Mouse (Mus musculus) olfactory bulb, adult 2 months (tissue): ENCODE data around the gene Casd1. TPM values are rescaled to one million over a fixed set of nuclear protein-coding genes. Genes with fewer than 3 reads are reported as not detected.
"Not testable (repeated sequence)": the region's sequence is repeated elsewhere in the genome, so short reads cannot be mapped to it uniquely, and the experiment has no call there.

Experiments used
- H3K27ac ChIP-seq: fragments of 200-500 bp; 2 replicates; pipeline ENCODE4 v1.5.1; 2012; ENCODE audit warnings: low read depth, low read length; ENCODE audit not compliant: insufficient read depth
- H3K4me1 ChIP-seq: fragments of 200-500 bp; 2 replicates; pipeline ENCODE4 v1.6.1; 2012; ENCODE audit warnings: low read length; ENCODE audit not compliant: control insufficient read depth, insufficient read depth
- H3K4me3 ChIP-seq: fragments of 200-500 bp; 2 replicates; pipeline ENCODE4 v1.5.1; 2012; ENCODE audit warnings: mild to moderate bottlenecking, low read depth, low read length, moderate library complexity; ENCODE audit not compliant: insufficient read depth
- CTCF ChIP-seq: fragments of 200-500 bp; IDR thresholded peaks from 2 replicates; pipeline ENCODE4 v1.5.1; 2012; ENCODE audit warnings: low read depth, mild to moderate bottlenecking, low read length, moderate library complexity; ENCODE audit not compliant: insufficient read depth
- POLR2A ChIP-seq: fragments of 200-500 bp; IDR thresholded peaks from 2 replicates; pipeline ENCODE4 v1.6.1; 2012; ENCODE audit warnings: mild to moderate bottlenecking, low read depth, low read length, moderate library complexity; ENCODE audit not compliant: insufficient read depth
- WGBS: fragments of 180-500 bp; shearing (Covaris S2); methylation state at CpG from one replicate; pipeline ENCODE4 v1.1.7; 2018; 5-methylcytosine and 5-hydroxymethylcytosine counted together
- polyA plus RNA-seq: library from polyadenylated mRNA; stranded (reverse); fragments of >200 nt; gene quantifications from 2 replicates; pipeline ENCODE4 v1.2.4, GENCODE M21; 2012; ENCODE audit warnings: low replicate concordance; ENCODE audit not compliant: missing spikeins, insufficient read depth, insufficient read length

The Casd1 gene
- polyA plus RNA-seq, 1 experiment, result not detected

DNA sequence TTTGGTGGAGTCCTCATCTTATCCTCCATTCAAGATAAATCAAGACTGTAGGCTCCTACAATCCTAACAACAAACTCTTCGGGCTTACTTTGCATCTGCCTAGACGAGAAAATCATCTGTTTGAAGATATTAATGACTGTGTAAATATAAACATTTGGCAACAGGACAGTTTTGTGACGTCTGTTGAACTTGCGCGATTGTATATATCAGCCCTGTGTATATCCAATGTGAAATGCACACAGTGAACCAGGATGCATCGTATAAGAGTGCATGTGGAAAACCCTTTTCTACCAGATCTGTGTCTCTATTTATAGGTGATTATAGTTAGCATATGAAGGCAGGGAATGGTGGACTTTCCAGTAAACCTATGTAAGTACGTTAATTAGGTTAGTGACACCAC is 41.4 kb downstream of the Casd1 start:
- H3K4me3 ChIP-seq, result no peak overlapping the region
- no peak for TF ChIP-seq CTCF
- TF ChIP-seq POLR2A, result no peak
- H3K4me1 ChIP-seq, result no peaks in the 10 kb centered on the region
- 86% methylated on average over 7 of the region's 7 CpGs for WGBS
- no peak overlapping the region for H3K27ac ChIP-seq

DNA sequence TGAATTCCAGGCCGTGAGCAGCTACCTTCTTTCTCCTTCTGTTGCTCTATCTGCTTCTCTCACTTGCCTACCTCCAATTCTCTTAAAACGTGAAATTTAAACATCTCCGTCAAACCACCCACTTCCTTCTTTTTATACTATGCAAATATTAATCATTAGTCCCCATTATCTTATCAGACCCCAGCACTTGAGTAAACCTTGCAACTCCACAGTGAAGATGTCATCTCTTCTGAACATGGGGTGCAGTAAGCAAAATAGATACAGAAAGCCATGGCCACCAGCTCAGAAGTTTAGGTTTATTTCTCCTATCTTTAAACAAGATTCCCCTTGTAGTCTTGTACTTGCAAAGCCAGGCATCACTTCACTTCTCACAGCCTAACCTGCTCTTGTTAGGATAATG is 46.7 kb downstream of the Casd1 start:
- H3K4me3 ChIP-seq, result no peak overlapping the region
- H3K4me1 ChIP-seq, result no peaks in the 10 kb centered on the region
- TF ChIP-seq CTCF, result no peak
- no peak for TF ChIP-seq POLR2A
- WGBS, result 82% methylated on average over 3 of the region's 3 CpGs
- H3K27ac ChIP-seq, result no peak overlapping the region

DNA sequence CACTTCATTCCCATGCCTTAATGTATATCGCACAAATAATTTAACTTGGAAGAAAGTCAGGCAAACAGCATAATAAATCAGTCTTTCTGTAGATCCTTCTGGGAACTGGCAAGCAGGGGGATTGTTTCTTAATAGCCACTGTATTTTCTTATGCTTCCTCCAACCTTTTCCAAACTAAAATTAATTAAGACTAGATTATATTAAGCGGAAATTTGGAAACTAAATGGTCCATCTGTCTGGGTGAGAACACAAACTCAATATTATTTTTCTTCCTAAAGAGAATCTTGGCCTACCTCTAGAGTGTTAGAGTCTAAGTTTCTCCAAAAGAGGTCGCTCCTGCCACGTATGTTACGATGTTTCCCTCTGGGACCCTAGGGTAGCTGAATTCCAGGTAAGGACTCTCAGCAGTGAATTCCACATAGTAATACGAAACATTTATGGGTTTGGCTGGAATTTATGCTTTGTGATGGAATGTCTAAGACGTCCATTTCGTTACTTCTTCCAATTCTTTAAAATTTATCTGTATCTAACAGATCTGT is 52.0 kb downstream of the Casd1 start:
- 95% methylated on average over 8 of the region's 8 CpGs for WGBS
- TF ChIP-seq CTCF (no peak), POLR2A (no peak)
- Histone ChIP-seq H3K4me1 (no peaks in the 10 kb centered on the region), H3K27ac (no peak overlapping the region), H3K4me3 (no peak overlapping the region)

DNA sequence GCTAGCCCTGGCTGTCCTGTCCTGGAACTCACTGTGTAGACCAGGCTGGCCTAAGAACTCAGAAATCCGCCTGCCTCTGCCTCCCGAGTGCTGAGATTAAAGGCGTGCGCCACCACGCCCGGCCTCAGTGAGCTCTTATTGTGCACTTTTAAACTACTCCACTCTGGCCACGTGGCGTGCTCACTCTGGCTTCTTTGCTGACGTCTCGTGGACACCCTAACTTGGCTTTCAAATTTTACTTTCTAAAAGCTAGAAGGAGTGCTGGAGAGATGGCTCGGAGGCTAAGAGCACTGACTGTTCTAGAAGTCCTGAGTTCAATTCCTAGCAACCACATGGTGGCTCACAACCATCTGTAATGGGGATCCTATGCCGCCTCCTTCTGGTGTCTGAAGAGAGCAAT is 53.1 kb downstream of the Casd1 start:
- H3K4me1 ChIP-seq, H3K27ac ChIP-seq, H3K4me3 ChIP-seq: not testable (repeated sequence)
- 96% methylated on average over 12 of the region's 12 CpGs for WGBS

DNA sequence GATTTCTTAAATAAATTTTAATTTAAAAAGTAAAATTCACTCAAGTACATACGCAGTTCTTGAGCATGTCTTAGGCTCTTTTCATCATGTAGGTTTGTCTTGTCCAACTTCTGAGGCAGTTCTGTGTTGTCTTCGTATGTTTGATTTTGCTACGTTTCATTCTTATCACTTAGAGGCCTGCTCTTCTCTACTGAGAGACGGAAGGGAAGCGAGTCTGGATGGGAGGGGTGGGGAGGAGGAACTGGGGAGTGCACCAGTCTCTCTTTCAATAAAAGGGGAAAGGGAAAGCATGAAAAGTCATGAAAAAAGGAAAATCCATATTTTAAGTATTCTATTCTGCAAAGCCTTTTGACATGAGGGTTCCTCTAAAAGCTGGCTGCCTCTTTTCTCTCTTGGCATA is 54.8 kb downstream of the Casd1 start:
- no peak for TF ChIP-seq CTCF
- no peak for TF ChIP-seq POLR2A
- 86% methylated on average over 5 of the region's 5 CpGs for WGBS

DNA sequence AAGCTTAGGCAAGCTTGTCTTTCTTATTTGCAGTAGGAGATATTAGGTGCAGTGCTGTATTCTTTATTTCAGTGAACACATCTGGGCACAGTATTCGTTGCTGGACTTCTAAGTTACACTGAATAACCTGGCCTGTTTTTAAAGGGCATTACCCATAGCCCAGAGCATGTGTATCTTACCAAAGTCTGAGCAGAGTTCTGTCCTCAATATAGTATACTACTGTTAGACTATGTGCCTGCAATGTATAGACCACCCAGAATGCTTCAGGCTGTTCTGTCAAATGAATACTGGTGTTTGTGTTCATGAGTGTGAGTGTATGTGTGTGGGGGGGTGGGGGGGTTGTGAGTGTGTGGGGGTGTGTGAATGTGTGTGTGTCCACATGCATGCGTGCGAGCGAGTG is 55.3 kb downstream of the Casd1 start:
- TF ChIP-seq POLR2A (no peak), CTCF (no peak)
- H3K4me1 ChIP-seq, result no peaks in the 10 kb centered on the region
- H3K4me3 ChIP-seq, result no peak overlapping the region
- no peak overlapping the region for H3K27ac ChIP-seq
- WGBS, result 93% methylated on average over 4 of the region's 4 CpGs

More for the DNA sequence above, 54.8 kb downstream of the Casd1 start:
- no peak overlapping the region for H3K27ac ChIP-seq
- H3K4me1 ChIP-seq, result no peaks in the 10 kb centered on the region
- H3K4me3 ChIP-seq, result no peak overlapping the region

DNA sequence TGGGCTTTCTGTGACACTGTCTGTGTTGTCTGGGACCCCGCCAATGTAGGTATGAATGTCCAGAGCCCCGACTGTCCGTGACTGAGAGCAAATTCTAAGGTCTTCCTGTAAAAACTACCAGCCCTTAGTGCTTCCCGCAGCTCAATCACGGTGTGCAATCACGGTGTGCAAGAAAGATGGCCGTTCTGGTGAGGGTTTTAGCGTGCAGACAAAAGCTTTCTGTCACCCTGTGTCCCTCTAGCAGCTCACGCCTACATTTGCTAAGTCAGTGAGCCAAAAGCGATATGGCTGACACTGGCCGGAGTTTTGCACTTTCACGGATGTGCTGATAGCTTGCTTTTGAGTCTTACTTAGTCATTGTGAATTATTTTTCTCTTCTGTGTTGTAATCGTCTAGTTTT is 58.2 kb downstream of the Casd1 start:
- Histone ChIP-seq H3K27ac (no peak overlapping the region), H3K4me3 (no peak overlapping the region), H3K4me1 (no peaks in the 10 kb centered on the region)
- 83% methylated on average over 13 of the region's 13 CpGs for WGBS
- TF ChIP-seq CTCF, result no peak
- TF ChIP-seq POLR2A, result no peak

DNA sequence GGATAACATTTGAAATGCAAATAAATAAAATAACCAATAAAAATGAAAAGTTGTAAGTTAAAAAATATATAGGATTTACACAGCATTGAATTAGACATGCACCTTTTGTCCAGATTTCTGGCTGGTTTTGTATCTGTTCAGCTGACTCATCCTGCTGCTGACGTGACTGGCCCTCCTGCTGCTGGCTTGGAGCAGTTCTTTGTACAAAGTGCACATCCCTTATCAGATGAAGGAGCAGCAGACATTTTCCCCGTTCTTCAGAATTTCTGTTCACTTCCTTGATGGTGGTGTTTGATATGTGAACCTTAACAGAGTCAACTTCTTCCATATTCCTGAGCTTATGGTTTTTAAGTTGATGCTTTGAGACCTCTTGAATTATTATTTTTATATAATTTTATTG is 62.9 kb downstream of the Casd1 start:
- 59% methylated on average over 2 of the region's 2 CpGs for WGBS
- H3K4me3 ChIP-seq, result no peak overlapping the region
- no peak overlapping the region for H3K27ac ChIP-seq
- TF ChIP-seq POLR2A (no peak), CTCF (no peak)
- no peaks in the 10 kb centered on the region for H3K4me1 ChIP-seq

DNA sequence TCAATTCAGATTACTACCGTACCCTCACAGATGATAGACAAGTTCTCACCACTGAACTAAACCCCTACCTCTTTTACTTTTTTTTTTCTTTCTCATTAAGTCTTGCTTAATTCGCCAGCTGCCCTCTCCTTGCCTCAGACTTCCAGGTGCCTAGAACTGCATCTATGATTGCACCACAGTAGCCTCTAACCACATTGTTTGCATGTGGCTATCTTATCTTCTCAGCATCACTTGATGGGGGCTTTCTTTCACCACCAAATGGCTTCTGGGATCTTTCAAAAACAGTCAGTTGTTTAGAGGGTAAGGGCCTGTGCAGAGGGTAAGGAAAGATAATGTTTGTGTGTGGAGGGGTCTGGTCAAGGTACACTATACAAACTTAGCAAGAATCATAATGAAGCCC is 63.7 kb downstream of the Casd1 start:
- no peak overlapping the region for H3K4me3 ChIP-seq
- WGBS, result 83% methylated on average over 2 of the region's 2 CpGs
- H3K27ac ChIP-seq, result no peak overlapping the region
- TF ChIP-seq CTCF, result no peak
- no peak for TF ChIP-seq POLR2A
- no peaks in the 10 kb centered on the region for H3K4me1 ChIP-seq

DNA sequence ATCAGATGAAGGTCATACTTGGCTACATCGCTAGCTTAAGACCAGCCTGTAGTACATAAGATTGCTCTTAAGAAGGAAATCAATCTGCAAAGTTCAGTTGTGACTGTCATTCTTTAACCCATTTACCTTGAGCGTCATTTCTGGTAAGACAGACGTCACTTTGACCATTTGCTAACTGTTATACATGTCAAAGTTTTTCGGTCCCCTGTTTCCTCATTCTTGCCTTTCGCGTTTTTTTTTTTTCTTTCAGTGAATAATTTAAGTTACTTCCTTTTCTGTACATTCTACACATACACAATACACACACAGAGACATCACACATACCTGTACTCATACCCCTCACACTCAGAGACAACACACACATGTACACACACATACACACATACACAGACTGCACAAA is 64.5 kb downstream of the Casd1 start:
- H3K4me1 ChIP-seq, result no peaks in the 10 kb centered on the region
- WGBS, result 95% methylated on average over 6 of the region's 6 CpGs
- no peak overlapping the region for H3K27ac ChIP-seq
- no peak for TF ChIP-seq CTCF
- TF ChIP-seq POLR2A, result no peak
- H3K4me3 ChIP-seq, result no peak overlapping the region
